Mouse (Mus musculus): ENCODE measurements around the gene Chic1. TPM values are rescaled to one million over a fixed set of nuclear protein-coding genes. Genes with fewer than 3 reads are reported as not detected.

The Chic1 gene
- total RNA-seq, 2 experiments from 2014 or later = not detected

DNA sequence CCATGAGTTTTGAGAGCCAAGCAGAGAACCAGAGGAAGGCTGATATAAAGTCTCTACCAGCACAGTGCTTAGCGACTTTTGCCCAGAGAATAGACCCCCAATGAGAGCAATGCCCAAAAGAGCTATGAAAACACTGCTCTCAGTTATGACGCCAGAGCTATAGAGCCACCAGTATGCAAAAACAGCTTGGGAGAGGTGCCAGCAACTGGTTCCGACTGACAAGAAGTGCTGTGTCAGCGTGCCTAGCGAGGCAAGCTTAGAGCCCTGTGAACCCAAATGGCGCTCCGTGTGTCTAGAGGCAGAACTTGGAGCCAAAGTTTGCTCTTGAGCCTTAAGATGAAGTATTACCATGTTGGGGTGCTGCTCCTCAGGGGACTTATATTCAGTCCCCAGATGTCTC, 71.4 kb downstream of the Chic1 start:
- no peak for ATAC-seq (ENCODE audit: poor library complexity, severe bottlenecking)

DNA sequence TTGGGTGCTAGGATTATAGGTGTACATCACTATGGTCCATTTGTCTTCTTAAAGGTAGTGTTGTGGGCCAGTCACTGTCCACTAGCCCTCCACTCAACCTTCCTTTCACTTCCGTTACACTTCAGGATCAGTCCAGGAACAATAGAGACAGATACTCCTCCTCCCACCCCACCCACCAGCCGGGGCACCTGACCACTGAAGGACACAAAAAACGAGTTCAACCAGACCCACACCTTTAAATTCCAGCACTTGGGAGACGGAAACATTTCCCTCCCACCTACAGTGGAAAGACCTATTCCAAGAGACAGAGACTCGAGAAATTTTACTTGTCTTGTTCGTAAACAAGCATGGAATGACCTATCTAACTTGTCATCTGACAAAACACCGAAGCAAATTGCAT, 76.0 kb downstream of the Chic1 start:
- no peak for ATAC-seq (ENCODE audit: poor library complexity, severe bottlenecking)

DNA sequence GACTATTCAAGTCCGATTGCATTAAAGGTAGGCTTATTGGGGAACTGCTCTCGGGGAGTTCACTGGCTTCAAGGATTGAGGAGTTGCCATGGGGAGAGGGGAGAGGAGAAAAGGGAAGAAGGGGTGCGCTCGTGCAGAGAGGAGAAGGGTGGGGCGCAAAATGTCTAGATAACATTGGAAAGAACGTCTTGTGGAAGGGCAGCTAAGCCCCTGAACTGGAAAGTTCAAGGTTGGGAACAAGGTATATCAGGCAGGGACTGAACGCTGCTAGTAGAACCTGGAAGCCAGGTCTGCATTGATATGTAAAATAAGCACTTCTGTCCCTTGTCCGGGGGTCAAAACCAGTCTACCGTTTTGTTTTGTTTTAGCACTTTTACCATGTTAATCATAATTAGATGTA, 81.7 kb downstream of the Chic1 start:
- ATAC-seq (ENCODE audit: poor library complexity, severe bottlenecking) = no peak

DNA sequence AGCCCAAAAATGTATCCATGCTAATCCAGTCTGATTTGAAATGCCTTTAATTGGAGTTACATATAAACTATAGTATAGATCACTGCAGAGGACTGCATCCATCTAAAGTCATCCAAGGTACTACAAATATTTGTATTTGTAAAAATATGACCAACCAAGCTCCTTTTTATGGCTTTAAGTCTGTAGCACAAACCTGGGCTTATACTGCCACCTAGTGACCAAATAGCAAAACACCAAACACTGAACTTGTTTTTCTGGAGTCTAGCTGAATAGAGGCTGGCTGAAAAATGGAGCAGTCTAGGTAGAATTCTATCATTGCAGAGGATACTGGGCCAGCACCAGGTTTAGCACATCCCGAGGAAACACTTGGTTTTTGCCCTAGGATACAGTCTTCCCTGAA, 84.5 kb downstream of the Chic1 start:
- ATAC-seq (ENCODE audit: poor library complexity, severe bottlenecking) = 0 out of 2 replicates have a peak, but pooled peaks have one; percentile 49

DNA sequence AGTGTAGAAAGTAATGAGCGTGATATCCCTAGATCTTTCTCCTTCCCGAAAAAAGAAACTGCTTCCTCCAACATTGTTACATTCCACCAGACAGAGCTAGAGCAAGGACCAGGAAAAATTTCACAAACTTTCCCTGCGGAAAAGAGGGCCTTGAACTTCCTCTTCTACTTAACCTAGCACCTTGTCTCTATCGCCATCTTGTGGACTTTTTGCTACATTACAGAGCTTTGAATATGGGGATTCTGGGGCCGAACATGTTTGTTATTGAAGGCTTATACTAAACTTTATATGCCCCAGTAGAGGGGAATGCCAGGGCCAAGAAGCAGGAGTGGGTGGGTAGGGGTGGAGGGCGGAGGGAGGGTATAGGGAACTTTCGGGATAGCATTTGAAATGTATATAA, 87.5 kb downstream of the Chic1 start:
- ATAC-seq (ENCODE audit: poor library complexity, severe bottlenecking) = peak; percentile 57

Other genes starting within 250 kb of the Chic1 start
- 0.07 and 0.42 TPM in 2 replicates for gene Nap1l2, start 169.8 kb upstream of the Chic1 start, total RNA-seq (2015)
- 0.33 and 0.94 TPM in 2 replicates for gene Nap1l2, start 169.8 kb upstream of the Chic1 start, total RNA-seq (2017)
- not detected in 2 replicates for gene Cdx4, start 35.1 kb upstream of the Chic1 start, total RNA-seq (2015)
- not detected in 2 replicates for gene Cdx4, start 35.1 kb upstream of the Chic1 start, total RNA-seq (2017)
- not detected in 2 replicates for gene Tsx, start 58.0 kb downstream of the Chic1 start, total RNA-seq (2015)
- not detected in 2 replicates for gene Tsx, start 58.0 kb downstream of the Chic1 start, total RNA-seq (2017)
- gene Gm26992, start 65.5 kb downstream of the Chic1 start, total RNA-seq (2015) = not detected in 2 replicates
- not detected in 2 replicates for gene Gm26992, start 65.5 kb downstream of the Chic1 start, total RNA-seq (2017)

All from megakaryocyte, adult 5-6 weeks (primary cell).